Mouse (Mus musculus): ENCODE data around the gene Olfr287. TPM values are rescaled to one million over a fixed set of nuclear protein-coding genes. Genes with fewer than 3 reads are reported as not detected.

Gene Olfr287
- not detected for polyA plus RNA-seq (2015; fragmentation: Illumina TruSeq; extraction: RNeasy Lipid Tissue Mini Kit (QIAGEN cat#74804); ENCODE audit: insufficient read depth, low replicate concordance)

DNA sequence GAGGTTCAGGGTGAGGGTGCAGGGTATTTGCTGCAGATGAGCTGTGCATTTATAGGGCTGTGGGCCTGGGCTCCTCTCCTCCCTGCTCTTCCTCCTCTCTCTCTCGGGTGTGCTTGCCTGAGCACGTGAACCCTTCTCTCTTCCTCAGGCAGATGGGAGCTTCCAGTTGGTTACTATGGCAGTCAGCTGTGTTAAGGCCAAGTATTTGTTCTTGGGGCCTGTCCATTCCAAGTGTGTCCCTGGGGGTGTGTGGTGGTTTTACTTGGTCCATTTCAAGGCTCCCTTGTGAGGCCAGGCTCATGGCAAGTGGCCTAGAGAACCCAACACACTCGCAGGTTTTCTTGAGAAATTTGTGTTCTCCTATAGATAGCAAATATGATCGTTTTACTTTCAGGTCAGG is at the start of gene Olfr287, which contains the start of gene Gm44579:
Olfr287 (minus strand) TSS at position 180 of the 400 bp plus-strand sequence.
Gm44579 (minus strand) TSS at position 101 of the 400 bp plus-strand sequence.

DNA sequence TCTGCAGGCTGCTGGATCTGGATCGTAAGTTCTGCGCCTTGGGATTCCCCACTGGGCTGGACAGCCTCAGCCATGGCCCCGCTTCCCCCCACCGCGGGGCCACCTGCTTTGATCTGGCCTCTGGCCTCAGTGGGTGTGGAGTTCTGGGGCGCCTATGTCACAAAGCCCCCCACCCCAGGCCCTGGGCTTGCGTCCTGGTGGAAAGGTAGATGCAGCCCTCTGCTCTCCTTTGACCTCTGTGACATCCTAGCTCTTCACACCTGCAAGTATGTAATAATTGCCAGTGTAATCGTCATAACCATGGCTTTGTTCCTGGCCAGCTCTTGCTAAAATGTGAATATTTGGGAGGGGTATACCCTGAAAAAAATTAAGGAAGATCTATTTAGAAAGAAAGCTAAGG is 36.3 kb upstream of the Olfr287 start, which contains the start of gene H1fnt:
H1fnt (minus strand) TSS at position 101 of the 400 bp plus-strand sequence.

DNA sequence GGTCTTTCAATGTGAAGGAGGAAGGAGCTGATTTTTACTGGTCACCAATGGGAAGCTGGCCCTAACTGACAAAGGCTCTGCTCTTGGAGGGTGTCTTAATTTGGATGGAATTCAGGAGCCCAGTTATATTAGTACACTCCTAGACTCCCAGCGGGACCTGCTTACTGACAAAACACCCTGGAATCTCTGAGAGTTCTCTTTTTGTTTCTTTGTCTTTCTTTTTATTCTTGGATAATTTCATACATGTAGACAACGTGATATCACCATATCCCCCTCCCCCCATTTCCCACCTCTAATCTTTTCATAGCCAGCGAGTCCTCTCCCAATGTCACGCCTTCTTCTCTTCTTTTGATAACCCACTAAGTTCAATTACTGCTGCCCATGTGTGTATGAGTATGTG is 13.5 kb upstream of the Olfr287 start, which contains the start of gene Olfr286:
Olfr286 (minus strand) TSS at position 101 of the 400 bp plus-strand sequence.

DNA sequence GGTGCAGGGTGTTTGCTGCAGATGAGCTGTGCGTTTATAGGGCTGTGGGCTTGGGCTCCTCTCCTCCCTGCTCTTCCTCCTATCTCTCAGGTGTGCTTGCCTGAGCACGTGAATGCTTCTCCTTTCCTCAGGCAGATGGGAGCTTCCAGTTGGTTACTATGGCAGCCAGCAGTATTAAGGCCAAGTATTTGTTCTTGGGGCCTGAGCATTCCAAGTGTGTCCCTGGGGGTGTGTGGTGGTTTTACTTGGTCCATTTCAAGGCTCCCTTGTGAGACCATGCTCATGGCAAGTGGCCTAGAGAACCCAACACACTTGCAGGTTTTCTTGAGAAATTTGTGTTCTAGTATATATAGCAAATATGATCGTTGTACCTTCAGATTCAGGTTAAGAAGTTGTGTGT is 25.4 kb downstream of the Olfr287 start, which contains the start of gene Olfr288:
Olfr288 (minus strand) TSS at position 101 of the 400 bp plus-strand sequence.

DNA sequence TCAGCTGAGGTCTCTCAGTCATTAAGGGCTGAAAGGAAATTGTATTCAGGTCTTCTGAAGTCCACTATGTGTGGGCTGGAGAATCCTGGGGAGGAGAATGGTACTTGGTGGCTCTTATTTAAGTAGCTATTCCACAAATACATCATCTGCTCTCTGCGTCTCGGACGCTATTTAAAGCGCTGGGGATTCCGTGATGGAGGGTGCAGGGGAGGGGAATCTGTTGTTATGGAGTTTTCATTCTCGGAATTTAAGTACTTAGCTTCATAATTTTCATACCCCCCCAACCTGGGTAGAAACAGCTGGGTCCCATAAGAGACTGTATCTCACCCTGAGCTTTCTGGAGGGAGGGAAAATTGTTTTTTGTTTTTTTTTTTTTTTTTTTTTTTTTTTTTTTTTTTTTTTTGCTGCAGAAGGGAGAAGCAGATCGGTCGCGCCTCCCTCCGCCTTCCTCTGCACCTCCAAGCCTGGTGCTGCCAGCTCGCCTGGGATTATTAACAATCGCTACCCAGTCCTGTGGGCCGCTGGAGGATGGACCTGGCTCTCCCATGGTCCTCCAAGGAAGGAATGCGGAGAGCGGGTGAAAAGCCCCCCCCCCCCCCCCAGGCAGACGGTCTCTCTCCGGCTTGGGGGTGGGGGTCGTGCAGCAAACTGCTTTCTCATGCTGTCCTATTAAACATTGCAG is 53.8 kb downstream of the Olfr287 start, which contains the start of gene Ccdc184:
Ccdc184 (plus strand) TSS at position 196 of the 682 bp plus-strand sequence.

DNA sequence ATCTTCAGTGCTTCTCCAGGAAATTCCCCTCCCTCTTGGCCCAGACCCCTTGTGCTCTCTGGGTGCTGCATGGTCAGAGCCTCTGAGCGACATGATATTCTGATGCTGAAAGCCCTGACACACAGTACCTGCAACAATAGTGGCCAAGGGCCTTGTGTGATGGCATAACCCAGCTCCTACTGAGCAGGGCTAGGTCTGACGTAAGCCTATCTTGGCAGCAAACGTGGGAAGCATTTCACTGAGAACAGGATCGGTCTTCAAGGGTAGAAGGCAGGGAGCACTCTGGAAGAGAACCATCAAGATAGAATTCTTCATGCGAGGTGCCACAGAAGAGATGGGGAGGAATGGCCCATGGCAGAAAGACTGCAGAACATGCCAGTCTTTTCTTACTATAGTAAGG is 55.3 kb downstream of the Olfr287 start, which contains the start of gene Asb8:
Asb8 (minus strand) TSS at position 101 of the 400 bp plus-strand sequence.

Other genes starting within 250 kb of the Olfr287 start
- not detected for gene Col2a1, start 216.4 kb downstream of the Olfr287 start, polyA plus RNA-seq (2015; fragmentation: Illumina TruSeq; extraction: RNeasy Lipid Tissue Mini Kit (QIAGEN cat#74804); ENCODE audit: insufficient read depth, low replicate concordance)
- gene Pfkm, start 128.5 kb downstream of the Olfr287 start, polyA plus RNA-seq (2015; fragmentation: Illumina TruSeq; extraction: RNeasy Lipid Tissue Mini Kit (QIAGEN cat#74804); ENCODE audit: insufficient read depth, low replicate concordance) = 5.4 TPM
- gene Senp1, start 127.3 kb downstream of the Olfr287 start, polyA plus RNA-seq (2015; fragmentation: Illumina TruSeq; extraction: RNeasy Lipid Tissue Mini Kit (QIAGEN cat#74804); ENCODE audit: insufficient read depth, low replicate concordance) = 55.0 TPM
- gene Asb8, start 55.4 kb downstream of the Olfr287 start, polyA plus RNA-seq (2015; fragmentation: Illumina TruSeq; extraction: RNeasy Lipid Tissue Mini Kit (QIAGEN cat#74804); ENCODE audit: insufficient read depth, low replicate concordance) = 25.2 TPM
- gene Ccdc184, start 53.9 kb downstream of the Olfr287 start, polyA plus RNA-seq (2015; fragmentation: Illumina TruSeq; extraction: RNeasy Lipid Tissue Mini Kit (QIAGEN cat#74804); ENCODE audit: insufficient read depth, low replicate concordance) = 0.39 TPM
- not detected for gene Olfr288, start 25.5 kb downstream of the Olfr287 start, polyA plus RNA-seq (2015; fragmentation: Illumina TruSeq; extraction: RNeasy Lipid Tissue Mini Kit (QIAGEN cat#74804); ENCODE audit: insufficient read depth, low replicate concordance)
- not detected for gene Gm44579, start 79 bp downstream of the Olfr287 start, polyA plus RNA-seq (2015; fragmentation: Illumina TruSeq; extraction: RNeasy Lipid Tissue Mini Kit (QIAGEN cat#74804); ENCODE audit: insufficient read depth, low replicate concordance)
- not detected for gene Olfr286, start 13.4 kb upstream of the Olfr287 start, polyA plus RNA-seq (2015; fragmentation: Illumina TruSeq; extraction: RNeasy Lipid Tissue Mini Kit (QIAGEN cat#74804); ENCODE audit: insufficient read depth, low replicate concordance)
- not detected for gene H1fnt, start 36.2 kb upstream of the Olfr287 start, polyA plus RNA-seq (2015; fragmentation: Illumina TruSeq; extraction: RNeasy Lipid Tissue Mini Kit (QIAGEN cat#74804); ENCODE audit: insufficient read depth, low replicate concordance)
- 0.84 TPM for gene Zfp641, start 75.1 kb upstream of the Olfr287 start, polyA plus RNA-seq (2015; fragmentation: Illumina TruSeq; extraction: RNeasy Lipid Tissue Mini Kit (QIAGEN cat#74804); ENCODE audit: insufficient read depth, low replicate concordance)
- not detected for gene Olfr285, start 96.3 kb upstream of the Olfr287 start, polyA plus RNA-seq (2015; fragmentation: Illumina TruSeq; extraction: RNeasy Lipid Tissue Mini Kit (QIAGEN cat#74804); ENCODE audit: insufficient read depth, low replicate concordance)
- not detected for gene Olfr284, start 119.9 kb upstream of the Olfr287 start, polyA plus RNA-seq (2015; fragmentation: Illumina TruSeq; extraction: RNeasy Lipid Tissue Mini Kit (QIAGEN cat#74804); ENCODE audit: insufficient read depth, low replicate concordance)
- gene Olfr283, start 159.9 kb upstream of the Olfr287 start, polyA plus RNA-seq (2015; fragmentation: Illumina TruSeq; extraction: RNeasy Lipid Tissue Mini Kit (QIAGEN cat#74804); ENCODE audit: insufficient read depth, low replicate concordance) = not detected
- not detected for gene Olfr282, start 210.2 kb upstream of the Olfr287 start, polyA plus RNA-seq (2015; fragmentation: Illumina TruSeq; extraction: RNeasy Lipid Tissue Mini Kit (QIAGEN cat#74804); ENCODE audit: insufficient read depth, low replicate concordance)
- not detected for gene Olfr281, start 231.5 kb upstream of the Olfr287 start, polyA plus RNA-seq (2015; fragmentation: Illumina TruSeq; extraction: RNeasy Lipid Tissue Mini Kit (QIAGEN cat#74804); ENCODE audit: insufficient read depth, low replicate concordance)
- not detected for gene OR5BS1P, start 248.8 kb upstream of the Olfr287 start, polyA plus RNA-seq (2015; fragmentation: Illumina TruSeq; extraction: RNeasy Lipid Tissue Mini Kit (QIAGEN cat#74804); ENCODE audit: insufficient read depth, low replicate concordance)